Mouse (Mus musculus): ENCODE data around the gene Bhlhe41. TPM values are rescaled to one million over a fixed set of nuclear protein-coding genes. Genes with fewer than 3 reads are reported as not detected.
A peak's percentile ranks its signal among the peaks of the same experiment; 100 is the strongest.

Gene Bhlhe41
- polyA plus RNA-seq, 1 experiment from 2014 or later, result 8.2 TPM

DNA sequence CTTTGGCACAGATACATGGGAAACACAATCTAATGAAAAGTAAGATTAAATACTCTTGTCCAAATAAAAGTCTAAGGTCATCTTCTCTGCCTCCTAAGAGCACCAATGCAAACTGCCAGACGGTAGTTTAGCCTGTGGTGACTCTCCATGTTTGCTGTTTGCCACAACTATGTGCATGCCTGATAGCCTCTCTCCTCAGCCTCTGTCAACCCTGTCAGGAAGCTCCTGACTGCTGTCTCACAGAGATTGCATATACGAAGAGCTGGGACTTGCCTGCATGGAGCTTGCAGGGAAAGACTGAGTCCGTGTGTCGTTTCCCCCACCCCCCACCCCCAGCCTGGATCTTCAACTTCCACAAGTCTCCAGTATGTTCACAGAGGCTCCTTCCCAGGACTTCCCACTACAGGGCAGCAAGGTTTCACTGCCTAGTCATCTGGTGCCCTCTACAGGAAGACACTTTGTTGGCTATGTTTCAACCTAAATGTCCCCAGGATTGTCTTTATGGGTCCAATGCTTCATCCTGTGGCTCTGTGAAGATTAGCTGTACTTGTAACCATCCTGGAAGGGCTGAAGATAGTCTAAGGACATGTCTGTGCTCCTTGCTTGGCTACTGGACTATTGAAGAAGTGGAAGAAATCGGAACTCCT, 41.6 kb downstream of the Bhlhe41 start:
- Histone ChIP-seq H3K36me3 (replicated peaks) (no peaks in the 10 kb centered on the region), H3K4me2 (no peak overlapping the region), H3K4me1 (no peaks in the 10 kb centered on the region), H3K4me3 (no peak overlapping the region), H3K9me3 (no peaks in the 10 kb centered on the region), H3K27ac (no peak overlapping the region), H3K27me3 (replicated peaks) (no peaks in the 10 kb centered on the region), H3K9ac (no peak overlapping the region)
- peak; percentile 53; the same call in 1 of the 2 replicates for ATAC-seq (replicated peaks)
- WGBS, result 51% methylated on average over 5 of the region's 5 CpGs

DNA sequence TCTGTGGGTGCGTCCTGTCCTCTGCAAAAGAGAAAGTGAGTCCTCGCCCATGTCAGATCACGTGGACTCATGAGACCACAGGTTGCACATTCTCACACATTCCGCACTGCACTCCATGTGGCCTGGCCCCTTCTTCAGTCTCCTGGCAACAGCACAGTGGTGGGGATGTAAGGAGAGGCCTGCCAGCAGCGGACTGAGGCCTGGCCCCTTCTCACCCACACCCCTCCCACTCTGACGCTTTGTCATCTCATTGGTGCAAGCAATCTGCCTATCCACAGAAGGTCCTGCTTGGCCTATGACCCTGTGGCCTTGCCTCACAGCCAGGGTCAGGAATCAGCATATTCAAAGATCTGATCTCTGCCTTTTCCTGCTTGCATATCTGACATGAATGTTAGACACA, 42.3 kb downstream of the Bhlhe41 start:
- Histone ChIP-seq H3K4me2 (no peak overlapping the region), H3K27ac (no peak overlapping the region), H3K4me3 (no peak overlapping the region), H3K9me3 (no peaks in the 10 kb centered on the region), H3K9ac (no peak overlapping the region), H3K4me1 (no peaks in the 10 kb centered on the region), H3K36me3 (replicated peaks) (no peaks in the 10 kb centered on the region), H3K27me3 (replicated peaks) (no peaks in the 10 kb centered on the region)
- peak; percentile 60; the same call in 1 of the 2 replicates for ATAC-seq (replicated peaks)
- WGBS, result 36% methylated on average over 6 of the region's 6 CpGs

DNA sequence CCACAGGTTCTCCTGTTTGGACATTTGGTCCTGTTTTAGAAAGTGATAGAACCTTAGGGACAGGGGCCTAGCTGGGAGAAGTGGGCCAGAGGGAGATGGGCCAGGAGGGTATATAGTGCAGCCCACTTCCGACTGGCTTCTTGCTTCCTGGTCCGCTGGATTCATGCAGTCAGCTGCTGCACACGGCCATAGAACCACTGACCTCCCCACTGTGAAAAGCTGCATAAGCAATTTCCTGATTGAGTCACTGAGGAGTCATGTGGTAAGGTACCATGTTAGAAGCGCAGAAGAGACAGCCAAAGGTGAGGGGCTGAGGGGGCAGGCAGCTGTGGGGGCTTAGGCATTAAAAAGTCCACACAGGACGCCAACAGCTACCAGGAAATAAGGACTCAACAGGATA, 43.1 kb downstream of the Bhlhe41 start:
- Histone ChIP-seq H3K36me3 (replicated peaks) (no peaks in the 10 kb centered on the region), H3K4me2 (no peak overlapping the region), H3K4me1 (no peaks in the 10 kb centered on the region), H3K9me3 (no peaks in the 10 kb centered on the region), H3K27ac (no peak overlapping the region), H3K27me3 (replicated peaks) (no peaks in the 10 kb centered on the region), H3K9ac (no peak overlapping the region), H3K4me3 (no peak overlapping the region)
- 69% methylated on average over 5 of the region's 5 CpGs for WGBS
- no peak for ATAC-seq (replicated peaks)

DNA sequence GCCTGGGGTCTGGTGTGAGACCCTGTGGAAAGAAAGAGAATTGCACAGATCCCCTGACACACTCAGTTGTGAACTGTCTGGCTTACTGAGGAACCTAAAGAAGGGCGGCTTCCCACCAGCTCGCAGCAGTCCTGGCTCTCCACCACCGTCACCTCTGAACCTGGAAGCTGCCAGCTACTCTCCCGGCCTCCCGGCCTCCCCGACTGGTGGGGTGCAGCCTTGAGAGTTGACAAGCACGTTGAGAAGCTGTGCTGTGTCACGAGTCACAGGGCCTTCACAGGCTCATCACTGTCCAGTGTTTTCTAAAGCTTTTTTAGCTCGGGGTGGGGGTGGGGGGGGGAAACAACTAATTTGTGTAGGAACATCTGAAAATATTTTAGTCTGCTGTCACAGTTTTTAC, 46.2 kb downstream of the Bhlhe41 start:
- H3K9me3 ChIP-seq, result no peaks in the 10 kb centered on the region
- no peaks in the 10 kb centered on the region for H3K36me3 ChIP-seq (replicated peaks)
- H3K9ac ChIP-seq, result no peak overlapping the region
- 87% methylated on average over 9 of the region's 9 CpGs for WGBS
- no peak for ATAC-seq (replicated peaks)
- H3K27me3 ChIP-seq (replicated peaks), result no peaks in the 10 kb centered on the region
- no peaks in the 10 kb centered on the region for H3K4me1 ChIP-seq
- H3K4me3 ChIP-seq, result no peak overlapping the region
- no peak overlapping the region for H3K27ac ChIP-seq
- no peak overlapping the region for H3K4me2 ChIP-seq

DNA sequence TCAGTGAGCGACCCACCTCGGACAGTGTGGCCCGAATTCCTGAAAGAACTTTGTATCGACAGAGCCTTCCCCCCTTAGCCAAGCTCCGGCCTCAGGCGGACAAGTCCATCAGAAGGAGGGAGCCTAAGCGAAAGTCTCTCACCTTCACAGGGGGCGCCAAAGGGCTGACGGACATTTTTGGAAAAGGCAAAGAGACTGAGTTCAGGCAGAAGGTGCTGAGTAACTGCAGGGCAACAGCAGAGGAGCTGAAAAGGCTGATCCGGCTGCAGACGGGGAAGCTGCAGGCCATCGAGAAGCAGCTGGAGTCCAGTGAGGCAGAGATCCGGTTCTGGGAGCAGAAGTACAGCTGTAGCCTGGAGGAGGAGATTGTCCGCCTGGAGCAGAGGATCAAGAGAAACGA, 50.2 kb downstream of the Bhlhe41 start:
- 35% methylated on average over 15 of the region's 15 CpGs for WGBS
- no peak overlapping the region for H3K4me3 ChIP-seq
- no peaks in the 10 kb centered on the region for H3K36me3 ChIP-seq (replicated peaks)
- H3K27me3 ChIP-seq (replicated peaks), result no peaks in the 10 kb centered on the region
- H3K27ac ChIP-seq, result no peak overlapping the region
- ATAC-seq (replicated peaks), result no peak
- H3K4me2 ChIP-seq, result no peak overlapping the region
- no peak overlapping the region for H3K9ac ChIP-seq
- H3K4me1 ChIP-seq, result no peaks in the 10 kb centered on the region
- H3K9me3 ChIP-seq, result no peaks in the 10 kb centered on the region

DNA sequence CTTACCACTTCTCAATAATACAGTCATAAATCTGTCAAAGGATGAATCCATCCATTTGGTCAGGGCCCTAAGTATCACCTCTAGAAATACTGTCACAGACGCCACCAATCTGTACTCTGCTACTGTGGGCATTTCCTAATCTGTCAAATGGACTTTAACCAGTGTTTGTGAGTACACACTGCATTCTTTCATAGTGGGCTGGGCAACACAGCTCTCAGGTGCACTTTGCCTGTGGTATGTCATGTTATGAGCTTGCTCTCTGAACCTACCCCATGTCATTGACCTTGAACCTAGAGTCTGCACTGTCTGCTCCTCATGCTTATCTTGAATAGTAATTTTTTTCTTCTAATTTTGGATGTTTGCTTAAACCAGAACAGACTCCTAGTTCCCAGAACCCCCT, 54.2 kb downstream of the Bhlhe41 start:
- H3K4me1 ChIP-seq, result no peaks in the 10 kb centered on the region
- H3K4me3 ChIP-seq, result no peak overlapping the region
- H3K27me3 ChIP-seq (replicated peaks), result no peaks in the 10 kb centered on the region
- H3K4me2 ChIP-seq, result no peak overlapping the region
- no peaks in the 10 kb centered on the region for H3K36me3 ChIP-seq (replicated peaks)
- no peak overlapping the region for H3K9ac ChIP-seq
- no peaks in the 10 kb centered on the region for H3K9me3 ChIP-seq
- WGBS, result 96% methylated on average over 1 of the region's 1 CpGs
- no peak overlapping the region for H3K27ac ChIP-seq
- no peak for ATAC-seq (replicated peaks)

DNA sequence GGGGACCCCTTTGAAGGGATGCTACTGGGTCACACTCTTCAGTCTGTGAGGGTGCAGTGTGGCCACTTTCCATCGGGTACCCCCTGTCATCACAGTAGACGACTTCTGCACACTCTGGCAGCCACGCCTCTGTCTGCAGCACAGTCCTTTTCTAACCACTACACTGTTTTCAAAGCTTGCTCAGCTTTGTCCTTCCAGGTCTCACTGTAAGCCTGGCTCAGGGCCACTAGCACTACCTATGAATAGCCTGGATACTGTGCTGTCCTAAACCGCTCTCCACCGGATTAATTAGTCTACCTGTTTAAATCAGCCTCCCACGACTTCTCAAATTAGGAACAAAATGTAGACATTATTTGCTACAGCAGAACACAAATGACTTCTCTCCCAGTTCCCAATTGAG, 55.3 kb downstream of the Bhlhe41 start:
- Histone ChIP-seq H3K4me3 (no peak overlapping the region), H3K4me1 (no peaks in the 10 kb centered on the region), H3K27me3 (replicated peaks) (no peaks in the 10 kb centered on the region), H3K9me3 (no peaks in the 10 kb centered on the region), H3K36me3 (replicated peaks) (no peaks in the 10 kb centered on the region), H3K9ac (no peak overlapping the region), H3K27ac (no peak overlapping the region), H3K4me2 (no peak overlapping the region)
- no peak for ATAC-seq (replicated peaks)
- 90% methylated on average over 6 of the region's 6 CpGs for WGBS

DNA sequence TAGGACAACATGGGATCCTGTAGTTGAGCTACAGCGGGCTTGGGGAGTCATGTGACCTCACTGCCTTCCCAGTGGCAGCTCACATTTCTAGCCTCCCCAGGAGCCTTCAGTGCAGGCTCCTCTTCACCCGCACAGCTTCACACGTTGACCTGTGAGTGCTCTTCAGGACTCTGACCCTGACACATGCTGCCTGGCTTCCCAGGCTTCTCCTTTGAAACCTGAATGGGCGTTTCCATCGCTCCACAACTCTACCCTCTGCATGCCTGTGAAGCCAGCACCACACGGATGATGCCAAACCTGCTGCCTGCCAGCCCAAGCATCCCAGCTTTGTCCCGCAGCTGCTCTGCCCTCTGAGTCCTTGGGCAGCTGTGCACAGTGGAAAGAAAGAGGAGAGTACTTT, 55.8 kb downstream of the Bhlhe41 start:
- ATAC-seq (replicated peaks), result no peak
- Histone ChIP-seq H3K27me3 (replicated peaks) (no peaks in the 10 kb centered on the region), H3K9ac (no peak overlapping the region), H3K4me1 (no peaks in the 10 kb centered on the region), H3K4me3 (no peak overlapping the region), H3K27ac (no peak overlapping the region), H3K36me3 (replicated peaks) (no peaks in the 10 kb centered on the region), H3K4me2 (no peak overlapping the region), H3K9me3 (no peaks in the 10 kb centered on the region)
- WGBS, result 83% methylated on average over 7 of the region's 7 CpGs

Other genes starting within 250 kb of the Bhlhe41 start
- not detected in 2 replicates for gene Tuba3b, start 249.8 kb downstream of the Bhlhe41 start, polyA plus RNA-seq (2015; fragmentation: Nextera tagmentation; extraction: Ambion mirVana)
- gene Rassf8, start 118.8 kb downstream of the Bhlhe41 start, polyA plus RNA-seq (2015; fragmentation: Nextera tagmentation; extraction: Ambion mirVana), result 4.6 and 5.5 TPM in 2 replicates
- 4.3 and 4.5 TPM in 2 replicates for gene Sspn, start 66.1 kb upstream of the Bhlhe41 start, polyA plus RNA-seq (2015; fragmentation: Nextera tagmentation; extraction: Ambion mirVana)